Mouse (Mus musculus): ENCODE data around the gene 2700097O09Rik.
"Not testable (repeated sequence)": the region's sequence is repeated elsewhere in the genome, so short reads cannot be mapped to it uniquely, and the experiment has no call there.

Gene 2700097O09Rik

DNA sequence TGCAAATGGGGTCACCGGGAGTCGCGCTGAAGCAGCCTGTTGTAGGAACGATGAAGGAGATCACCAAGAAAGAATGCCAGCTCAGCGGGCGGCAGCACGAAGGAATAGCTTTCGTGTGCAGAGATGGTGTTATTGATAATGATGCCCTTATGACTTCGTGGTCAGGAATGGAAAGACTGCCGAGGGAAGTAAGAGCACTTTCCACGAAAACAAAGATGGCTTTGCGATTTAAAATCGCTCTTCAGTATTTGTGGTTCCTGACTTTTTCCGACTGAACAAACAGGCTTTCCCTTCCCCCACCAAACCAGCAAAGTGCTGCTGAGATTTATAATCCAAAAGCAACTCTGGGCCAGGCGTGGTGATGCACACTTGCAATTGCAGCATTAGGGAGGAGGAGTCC lies 38.9 kb downstream of the 2700097O09Rik start:
- DNase-seq (ENCODE audit: low spot score in 2 of 2), result no peak

DNA sequence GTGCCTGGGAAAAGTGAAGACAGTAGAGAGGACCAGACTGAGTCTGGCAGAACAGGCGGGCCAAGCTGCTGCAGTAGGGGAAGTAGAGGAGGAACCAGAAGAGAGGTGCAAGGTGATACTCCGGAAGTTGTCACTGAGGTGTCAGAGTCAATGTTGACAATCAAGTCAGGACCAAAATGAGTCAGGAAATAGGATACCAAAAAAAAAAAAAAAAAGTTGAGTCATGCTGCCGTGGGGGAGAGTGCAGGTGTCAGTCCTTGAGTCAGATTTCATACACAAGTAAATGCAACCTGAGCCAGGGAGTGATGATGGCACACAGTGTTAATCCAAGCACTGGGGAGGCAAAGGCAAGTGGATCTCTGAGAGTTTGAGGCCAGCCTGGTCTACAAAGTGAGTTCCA lies 52.8 kb downstream of the 2700097O09Rik start:
- no peak for DNase-seq (ENCODE audit: low spot score in 2 of 2)

DNA sequence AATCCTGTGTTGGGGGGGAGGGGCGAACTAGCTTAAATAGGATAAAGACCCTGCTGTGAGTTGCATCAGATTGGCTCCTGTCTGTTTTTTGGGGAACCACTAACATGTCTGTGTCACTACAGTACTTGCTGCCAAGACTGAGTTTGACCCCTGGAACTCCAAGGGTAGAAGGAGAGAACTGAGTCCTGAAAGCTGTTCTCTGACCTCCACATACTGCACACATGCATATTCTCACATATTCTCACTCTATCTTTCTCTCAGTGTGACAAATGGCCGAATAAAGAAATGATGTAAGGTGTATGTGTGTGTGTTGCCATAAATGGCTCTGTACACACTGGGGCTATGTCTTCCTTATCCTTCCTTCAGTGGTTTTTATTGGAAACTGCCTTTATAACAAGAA lies 56.6 kb downstream of the 2700097O09Rik start:
- no peak for DNase-seq (ENCODE audit: low spot score in 2 of 2)

GRCm38 (mm10) chr12:55019421-55019877 lies 60.5 kb downstream of the 2700097O09Rik start:
- DNase-seq (ENCODE audit: low spot score in 2 of 2), result no peak

DNA sequence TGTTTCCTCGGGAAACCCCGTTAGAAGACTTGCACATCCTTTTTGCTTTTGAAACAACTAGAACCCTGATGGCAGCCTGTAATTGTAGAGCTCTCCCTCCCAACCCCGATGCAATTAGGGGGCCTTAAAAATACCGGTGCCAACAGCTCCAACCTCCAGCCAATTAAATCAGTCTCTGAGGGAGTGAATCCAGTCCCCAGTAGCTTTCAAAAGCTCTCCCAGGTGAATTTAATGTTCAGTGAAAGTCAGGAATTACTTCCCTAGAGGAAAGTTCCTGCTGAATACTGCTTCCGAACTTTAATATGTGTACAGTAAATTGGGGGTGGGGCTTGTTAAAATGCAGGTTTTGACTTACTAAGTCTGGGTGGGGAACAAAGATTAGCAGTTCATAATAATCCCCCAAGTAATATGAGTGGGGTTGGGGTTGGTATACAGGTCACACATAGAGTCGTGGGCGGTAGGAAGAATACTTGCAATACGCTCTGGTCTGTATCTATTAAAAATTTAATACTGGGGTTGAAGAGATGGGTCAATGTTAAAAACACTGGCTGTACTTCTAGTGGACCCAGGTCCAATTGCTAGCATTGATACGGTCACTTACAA lies 62.7 kb downstream of the 2700097O09Rik start:
- DNase-seq (ENCODE audit: low spot score in 2 of 2), result no peak

DNA sequence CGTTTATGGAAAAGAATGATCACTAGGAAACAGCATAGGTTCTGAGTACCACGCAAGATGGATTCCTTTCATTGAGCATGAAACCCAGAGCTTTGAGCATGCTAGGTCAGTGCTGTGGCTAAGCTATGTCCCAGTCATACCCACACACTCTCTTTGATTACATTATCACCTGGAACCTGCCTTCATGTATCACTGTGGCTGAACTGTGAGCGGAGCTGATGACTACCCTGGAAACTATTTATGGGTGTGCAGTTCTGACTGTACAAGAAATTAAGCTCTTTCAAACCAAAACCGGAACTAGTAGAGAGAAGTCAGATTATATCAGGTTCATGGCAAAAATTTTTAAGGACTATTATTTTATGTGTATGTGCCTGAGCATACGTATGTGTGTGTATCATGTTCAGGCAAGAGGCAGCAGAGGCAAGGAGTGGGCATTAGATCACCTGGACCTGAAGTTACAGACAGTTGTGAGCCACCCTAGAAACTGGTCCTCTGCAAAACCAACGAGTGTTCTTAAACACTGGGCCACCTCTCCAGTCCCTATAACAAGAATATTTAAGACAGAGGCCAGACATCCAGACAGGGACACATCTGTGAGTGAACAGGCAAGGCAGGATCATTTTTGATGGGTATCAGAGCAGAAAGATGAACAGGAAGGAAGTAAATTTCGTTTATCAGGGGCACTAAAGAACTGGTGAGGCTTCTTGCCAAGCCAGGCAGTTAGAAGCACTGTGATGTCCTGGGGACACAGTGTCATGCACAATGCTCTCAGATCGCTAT lies 63.4 kb downstream of the 2700097O09Rik start:
- DNase-seq (ENCODE audit: low spot score in 2 of 2), result no peak

DNA sequence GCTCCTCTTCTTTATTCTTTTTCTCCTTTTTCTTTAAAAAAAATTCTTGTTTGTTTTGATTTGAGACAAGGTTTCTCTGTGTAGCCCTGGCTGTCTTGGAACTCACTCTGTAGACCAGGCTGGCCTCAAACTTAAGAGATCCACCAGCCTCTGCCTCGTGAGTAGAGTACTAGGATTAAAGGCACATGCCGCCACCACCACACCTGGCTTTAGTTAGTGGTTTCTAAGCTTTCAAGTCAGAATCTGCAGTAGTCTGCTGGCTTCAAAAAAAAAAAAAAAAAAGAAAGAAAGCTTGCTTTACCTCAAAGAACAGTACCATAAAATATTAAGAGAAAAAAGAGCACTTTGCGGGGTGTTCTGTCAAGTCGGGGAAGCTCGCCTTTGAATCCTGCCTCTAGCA lies 64.5 kb downstream of the 2700097O09Rik start:
- no peak for DNase-seq (ENCODE audit: low spot score in 2 of 2)

GRCm38 (mm10) chr12:55013626-55014398 lies 66.1 kb downstream of the 2700097O09Rik start, which contains the start of gene Baz1a:
Gene Baz1a, minus strand, starts transcription at chr12:55014348.
- no peak for DNase-seq (ENCODE audit: low spot score in 2 of 2)

DNA sequence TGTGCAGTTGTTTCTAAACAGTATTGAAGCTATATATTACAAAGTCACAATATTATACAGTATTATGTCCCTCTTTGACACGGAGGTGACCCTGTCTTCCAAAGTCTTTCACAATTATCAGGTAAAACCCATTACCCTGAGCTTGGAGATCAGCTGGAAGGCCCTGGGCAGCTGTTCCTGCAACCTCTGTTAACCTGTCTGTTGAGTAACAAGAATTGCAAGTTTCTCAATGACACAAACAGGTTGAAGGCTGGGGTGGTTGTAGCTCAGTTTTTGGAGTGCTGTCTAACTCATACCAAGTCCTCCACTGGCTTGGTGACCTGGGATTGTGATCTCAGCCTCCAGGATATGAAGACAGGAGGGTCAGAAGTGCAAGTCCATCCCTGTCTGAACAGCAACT lies 66.9 kb downstream of the 2700097O09Rik start:
- DNase-seq (ENCODE audit: low spot score in 2 of 2), result no peak

- no peak for DNase-seq (ENCODE audit: low spot score in 2 of 2)
These were observed 72.4 kb downstream of the 2700097O09Rik start for GRCm38 (mm10) chr12:55007361-55008008.

DNA sequence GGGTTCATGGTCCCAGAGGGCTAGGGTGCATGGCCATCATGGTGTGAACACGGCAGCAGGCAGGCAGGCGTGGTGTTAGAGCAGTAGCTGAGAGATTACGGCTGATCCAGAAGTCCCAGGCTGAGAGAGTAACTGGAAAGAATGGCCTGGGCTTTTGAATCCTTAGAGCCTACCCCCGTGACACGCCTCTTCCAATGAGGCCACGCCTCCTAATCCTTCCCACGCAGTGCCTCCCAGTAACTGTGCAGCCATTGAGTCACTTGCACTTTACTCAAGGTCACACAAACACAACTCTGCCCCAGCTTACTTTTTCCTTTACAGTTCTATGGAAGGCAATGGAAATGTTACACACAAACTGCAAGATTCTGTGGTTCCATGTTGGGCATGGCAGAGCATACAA lies 73.8 kb downstream of the 2700097O09Rik start:
- DNase-seq (ENCODE audit: low spot score in 2 of 2), result no peak

GRCm38 (mm10) chr12:55004396-55004795 lies 75.5 kb downstream of the 2700097O09Rik start:
- DNase-seq (ENCODE audit: low spot score in 2 of 2), result no peak

DNA sequence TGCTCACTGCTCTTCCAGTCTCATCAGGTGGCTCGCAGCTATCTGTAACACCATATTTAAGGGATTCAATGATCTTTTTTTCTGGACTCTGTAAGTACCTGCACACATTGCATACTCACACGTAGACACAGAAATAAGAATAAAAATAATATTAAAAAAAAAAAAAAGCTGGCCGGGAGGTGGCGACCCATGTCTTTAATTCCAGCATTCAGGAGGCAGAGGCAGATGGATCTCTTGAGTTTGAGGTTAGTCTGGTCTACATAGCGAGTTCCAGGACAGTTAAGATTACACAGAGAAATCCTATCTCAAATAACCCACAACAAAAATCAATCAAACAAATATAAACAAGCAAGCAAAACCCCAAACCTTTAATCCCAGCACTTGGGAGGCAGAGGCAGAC lies 76.1 kb downstream of the 2700097O09Rik start:
- no peak for DNase-seq (ENCODE audit: low spot score in 2 of 2)

DNA sequence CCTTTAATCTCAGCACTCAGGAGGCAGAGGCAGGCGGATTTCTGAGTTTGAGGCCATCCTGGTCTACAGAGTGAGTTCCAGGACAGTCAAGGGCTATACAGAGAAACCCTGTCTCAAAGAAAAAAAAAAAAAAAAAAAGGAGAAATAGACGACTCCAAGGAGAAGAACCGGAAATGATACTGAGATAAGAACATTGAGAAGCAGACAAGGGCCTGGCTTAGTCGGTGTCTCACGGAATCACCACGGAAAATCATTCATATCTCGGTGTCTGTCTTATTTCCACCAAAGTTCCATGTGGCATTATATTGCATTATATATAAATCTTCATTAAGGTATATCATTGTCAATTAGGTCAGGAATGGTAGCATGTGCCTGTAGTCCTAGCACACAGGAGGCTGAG lies 77.4 kb downstream of the 2700097O09Rik start:
- DNase-seq (ENCODE audit: low spot score in 2 of 2), result not testable (repeated sequence)

DNA sequence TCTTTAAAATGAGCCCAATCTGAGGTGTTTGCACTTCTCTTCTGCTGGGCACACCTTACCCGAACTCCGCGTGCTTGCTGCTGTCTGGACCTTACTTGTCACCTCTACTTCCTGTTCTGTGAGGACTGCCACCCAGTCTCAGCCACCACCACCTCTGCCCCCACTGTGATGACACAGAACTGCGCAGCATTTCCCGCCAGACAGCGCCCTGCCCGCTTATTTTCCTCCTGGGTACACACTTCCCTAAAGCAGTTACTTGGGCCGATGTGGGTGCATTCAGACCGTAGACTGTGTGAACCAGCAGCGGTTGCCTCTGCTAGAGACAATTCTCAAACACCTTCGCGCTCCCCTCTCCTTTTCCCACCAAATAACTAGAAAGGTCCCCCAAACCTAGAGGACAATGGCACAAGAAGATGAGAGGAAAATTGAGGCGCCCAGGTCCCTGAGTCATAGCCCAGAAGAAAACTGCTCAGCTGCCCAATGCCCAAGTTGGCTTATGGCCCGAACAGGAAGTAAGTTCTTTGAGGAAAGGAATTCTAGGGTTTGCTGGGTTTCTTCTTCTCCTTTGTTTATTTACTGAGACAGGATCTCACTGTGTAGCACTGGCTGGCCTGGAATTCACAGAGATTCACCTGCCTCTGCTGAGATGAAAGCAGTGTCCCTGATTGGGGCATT lies 80.8 kb downstream of the 2700097O09Rik start:
- peak; percentile 53 to 70 for DNase-seq (ENCODE audit: low spot score in 2 of 2)

GRCm38 (mm10) chr12:54998411-54998810 lies 81.5 kb downstream of the 2700097O09Rik start:
- no peak for DNase-seq (ENCODE audit: low spot score in 2 of 2)

DNA sequence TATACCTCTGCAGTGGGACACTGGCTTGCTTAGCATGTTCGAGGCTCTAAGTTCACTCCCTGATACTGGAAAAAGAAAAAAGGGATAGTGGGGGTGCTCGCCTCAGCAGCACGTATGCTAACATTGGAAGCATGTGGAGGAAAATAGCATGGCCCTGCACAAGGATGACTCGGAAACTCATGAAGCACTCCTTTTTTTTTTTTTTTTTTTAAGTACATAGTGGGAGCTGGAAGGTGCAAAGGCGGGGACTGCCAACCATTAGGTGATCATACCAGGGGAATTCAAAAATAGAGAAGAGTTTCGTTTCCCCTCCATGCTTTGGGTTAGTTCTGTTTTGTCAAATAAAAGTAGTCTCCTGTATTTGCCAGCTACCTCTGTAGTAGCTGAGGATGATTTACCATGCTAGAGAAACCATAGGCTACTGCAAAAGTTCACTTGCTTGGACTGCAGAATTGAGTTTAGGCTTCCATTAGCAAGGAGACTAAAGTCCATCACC lies 82.9 kb downstream of the 2700097O09Rik start:
- DNase-seq (ENCODE audit: low spot score in 2 of 2), result no peak

GRCm38 (mm10) chr12:54995965-54996364 lies 83.9 kb downstream of the 2700097O09Rik start:
- no peak for DNase-seq (ENCODE audit: low spot score in 2 of 2)
